Mouse (Mus musculus): Measurements from ENCODE around the gene Rai1.

Gene Rai1

DNA sequence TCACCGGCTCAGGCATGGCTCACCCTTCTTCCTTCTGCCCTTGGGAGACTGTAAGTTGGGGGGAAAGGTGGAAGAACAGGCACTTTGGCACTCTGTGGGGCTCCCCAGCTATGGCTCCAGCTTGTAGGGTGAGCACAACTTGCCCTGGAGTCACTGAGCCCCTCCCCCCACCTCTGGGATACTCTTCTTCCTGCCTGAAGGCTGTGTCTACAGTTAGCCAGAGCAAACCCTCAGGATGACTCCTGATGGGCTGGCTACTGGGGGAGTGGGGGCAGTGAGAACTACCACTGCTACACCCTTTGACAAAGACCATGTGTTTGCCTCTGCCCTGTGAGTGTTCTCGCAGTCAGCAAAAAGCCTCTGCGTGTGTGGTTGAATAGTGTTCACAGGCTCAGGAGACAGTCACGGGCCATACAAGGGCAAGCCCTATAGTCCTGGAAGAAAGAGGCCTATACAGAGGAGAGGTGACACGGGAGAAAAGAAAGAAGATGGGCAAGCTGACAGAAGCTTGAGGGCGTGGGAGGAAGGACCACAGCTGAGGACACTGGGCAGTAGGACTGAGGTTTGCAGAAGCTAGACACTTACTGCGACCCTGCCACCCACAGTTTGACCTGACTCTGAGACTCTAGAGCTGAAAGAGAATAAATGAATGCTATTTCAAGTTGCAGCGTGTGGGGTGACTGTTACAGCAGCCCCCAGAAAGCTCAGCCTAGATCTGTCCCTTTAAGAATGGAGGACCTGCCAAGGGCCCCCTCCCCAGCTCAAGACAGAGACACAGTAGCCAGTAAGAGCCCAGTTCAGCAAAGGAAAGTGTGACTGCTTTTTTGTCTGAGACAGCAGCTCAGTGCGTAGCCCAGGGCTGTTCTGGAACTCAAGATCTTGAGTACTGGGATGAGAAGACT is 9.7 kb upstream of the Rai1 start:
- in situ Hi-C loops (cut with MboI, MseI), result no loop called here

DNA sequence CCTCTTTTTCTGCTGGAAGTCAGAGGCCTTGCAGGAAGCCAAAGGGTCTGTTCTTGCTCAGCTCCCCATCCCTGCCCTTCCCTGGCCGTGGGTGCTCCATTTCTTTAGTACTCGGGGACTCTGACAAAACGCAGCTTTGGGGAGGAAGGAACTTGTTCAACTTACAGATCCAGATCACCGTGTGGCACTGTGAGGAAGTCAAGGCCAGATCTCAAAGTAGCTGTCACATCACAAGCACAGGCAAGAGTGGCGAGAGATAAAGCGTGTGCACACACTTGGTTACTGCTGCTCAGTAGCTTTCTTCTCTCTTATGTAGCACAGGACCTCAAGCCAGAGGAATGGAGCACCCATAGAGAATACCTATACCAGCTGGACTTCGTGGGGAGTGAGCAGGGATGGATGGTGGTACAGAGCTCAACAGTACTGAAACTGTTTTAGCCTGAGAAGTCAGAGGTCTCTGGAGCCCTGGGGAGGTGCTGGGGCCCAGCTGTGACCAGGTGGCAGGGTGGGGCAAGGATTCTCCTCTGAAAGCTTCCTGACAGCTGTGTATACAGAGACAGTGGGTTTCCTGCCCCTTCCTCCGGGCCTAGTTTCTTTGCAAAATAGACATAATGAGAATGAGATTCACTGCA is 5.1 kb upstream of the Rai1 start:
- in situ Hi-C loops (cut with MboI, MseI), result no loop called here

GRCm38 (mm10) chr11:60100827-60101555 is 3.8 kb upstream of the Rai1 start:
- in situ Hi-C loops (cut with MboI, MseI), result no loop called here

- in situ Hi-C loops (cut with MboI, MseI), result no loop called here
Measured at GRCm38 (mm10) chr11:60101986-60102385, 2.8 kb upstream of the Rai1 start.

GRCm38 (mm10) chr11:60102664-60103063 is 2.1 kb upstream of the Rai1 start:
- in situ Hi-C loops (cut with MboI, MseI), result no loop called here

DNA sequence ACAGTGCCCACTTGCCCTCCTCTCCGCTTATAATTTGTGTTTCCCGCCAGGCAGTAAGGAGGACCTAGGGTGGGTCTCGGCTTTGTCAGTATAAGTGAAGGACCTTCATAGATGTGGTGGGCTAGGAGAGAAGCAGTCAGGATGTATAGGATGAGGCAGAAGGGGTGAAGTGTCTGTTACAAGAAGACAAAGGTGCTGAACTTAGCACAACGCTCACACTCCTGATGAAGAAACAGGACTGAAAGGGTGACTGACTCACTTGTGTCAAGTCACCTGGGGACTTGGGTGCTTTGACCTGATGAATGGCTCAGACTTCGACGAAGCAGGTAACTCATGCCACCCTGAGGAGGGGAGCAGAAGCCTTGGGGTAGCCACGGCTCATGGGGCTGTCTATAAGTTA is 1.2 kb upstream of the Rai1 start:
- in situ Hi-C loops (cut with MboI, MseI), result no loop called here

DNA sequence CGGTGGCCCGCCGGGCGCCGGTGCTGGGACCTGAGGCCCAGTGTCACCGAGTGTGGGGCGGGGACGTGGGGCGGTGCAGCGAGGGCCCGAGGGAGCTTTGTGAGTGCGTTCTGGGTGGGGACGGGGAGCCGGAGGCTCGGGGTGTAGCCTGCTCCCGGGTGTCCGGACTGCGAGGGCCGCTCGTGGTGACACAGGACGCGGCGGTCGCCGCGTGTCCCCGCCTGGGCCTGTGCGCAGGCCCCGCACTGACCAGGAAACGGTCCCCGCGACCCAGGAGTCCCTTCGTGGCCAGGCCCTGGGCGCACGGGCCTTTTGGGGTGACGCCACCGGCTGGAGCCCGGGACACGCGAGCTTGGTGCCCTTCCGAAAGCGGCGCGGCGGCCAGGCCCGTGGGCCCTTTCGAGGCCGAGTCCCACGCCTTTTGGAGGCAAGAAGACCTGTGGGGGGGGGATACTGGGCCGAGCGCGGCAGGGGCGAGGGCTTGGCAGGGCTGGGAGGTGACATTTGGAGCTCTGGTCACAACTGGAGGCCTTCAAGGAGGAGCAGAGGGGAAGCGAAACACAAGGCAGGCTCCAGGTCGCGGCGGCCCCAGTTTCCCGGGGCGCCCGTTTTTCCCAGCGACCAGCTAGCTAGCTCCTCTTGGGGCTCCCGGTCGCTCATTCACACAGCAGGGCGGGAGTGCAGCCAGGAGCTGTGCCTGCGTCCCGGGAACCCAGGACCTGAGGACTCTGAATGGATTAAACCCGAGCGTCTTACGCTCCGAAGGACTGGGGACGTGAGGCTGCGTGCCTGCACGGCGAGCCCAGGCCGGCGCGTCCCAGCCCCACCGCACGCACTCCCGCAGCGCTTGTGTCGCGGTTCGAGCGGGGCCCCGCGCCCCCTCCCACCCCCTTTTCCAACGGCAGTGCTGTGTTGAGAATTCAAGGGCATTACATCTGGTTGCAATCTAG is 1.1 kb downstream of the Rai1 start:
- in situ Hi-C loops (cut with MboI, MseI), result loop anchor here (5.0 kb wide), 1 partner anchor 66 kb away; no protein-coding TSS in a partner anchor

DNA sequence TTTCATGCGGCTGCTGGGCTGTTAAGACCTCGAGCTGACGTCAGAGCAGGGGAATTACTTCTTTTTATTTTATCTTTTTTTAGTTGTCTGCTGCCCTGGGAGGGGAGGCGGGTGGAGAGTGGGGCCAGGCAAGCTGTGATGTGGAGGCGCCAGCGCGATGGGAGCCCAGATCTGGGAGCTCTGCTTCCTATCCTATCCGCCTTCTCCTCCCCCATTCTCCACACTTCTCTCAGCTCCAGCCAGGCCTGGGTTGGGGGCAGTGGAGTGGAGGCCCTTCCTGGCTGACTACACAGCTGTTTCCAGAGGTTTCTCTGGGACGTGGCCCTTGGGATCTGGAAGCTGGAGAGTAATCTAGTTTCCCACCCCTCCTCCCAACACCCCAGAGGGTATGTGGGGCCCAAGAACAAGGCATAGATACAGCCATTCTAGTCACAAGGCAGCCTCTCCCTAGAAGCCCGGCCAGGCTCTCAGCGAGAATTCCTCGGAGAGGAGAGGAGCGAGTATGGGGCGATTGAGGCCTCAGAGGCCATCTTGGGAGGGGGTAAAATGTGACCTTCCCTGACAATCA is 1.8 kb downstream of the Rai1 start:
- in situ Hi-C loops (cut with MboI, MseI), result loop anchor here (5.0 kb wide), 1 partner anchor 66 kb away; no protein-coding TSS in a partner anchor

- in situ Hi-C loops (cut with MboI, MseI), result loop anchor here (5.0 kb wide), 1 partner anchor 65 kb away; no protein-coding TSS in a partner anchor
Measured at GRCm38 (mm10) chr11:60107449-60107848, 2.6 kb downstream of the Rai1 start.

DNA sequence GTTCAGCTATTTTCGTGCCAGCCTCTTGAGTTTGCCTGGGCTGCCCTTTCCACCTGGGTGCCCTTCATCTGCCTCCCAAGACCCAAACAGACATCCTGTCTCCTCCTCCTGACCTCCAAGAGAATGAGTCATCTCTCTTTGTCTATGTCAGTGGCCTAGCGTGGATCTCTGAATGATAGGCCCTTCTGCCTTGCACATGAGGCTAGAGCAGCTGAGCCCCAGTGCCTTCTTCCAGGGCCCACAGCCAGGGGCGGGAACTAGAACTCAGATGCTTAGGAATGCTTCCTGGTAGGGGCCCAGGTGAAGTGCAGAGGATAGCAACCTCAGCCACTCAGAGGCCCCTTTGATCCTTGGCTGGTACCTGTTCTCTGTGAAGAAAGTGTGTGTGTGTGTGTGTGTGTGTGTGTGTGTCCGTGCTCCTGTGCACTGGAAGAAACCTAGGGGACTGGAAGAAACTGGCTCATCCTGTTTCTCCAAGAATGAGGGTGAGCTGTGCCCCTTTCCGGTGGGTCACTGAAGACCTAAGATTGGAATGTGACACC is 3.9 kb downstream of the Rai1 start:
- in situ Hi-C loops (cut with MboI, MseI), result loop anchor here (5.0 kb wide), 1 partner anchor 64 kb away; no protein-coding TSS in a partner anchor

GRCm38 (mm10) chr11:60110386-60110785 is 5.6 kb downstream of the Rai1 start:
- in situ Hi-C loops (cut with MboI, MseI), result no loop called here

- in situ Hi-C loops (cut with MboI, MseI), result no loop called here
Measured at GRCm38 (mm10) chr11:60111576-60111975, 6.8 kb downstream of the Rai1 start.

DNA sequence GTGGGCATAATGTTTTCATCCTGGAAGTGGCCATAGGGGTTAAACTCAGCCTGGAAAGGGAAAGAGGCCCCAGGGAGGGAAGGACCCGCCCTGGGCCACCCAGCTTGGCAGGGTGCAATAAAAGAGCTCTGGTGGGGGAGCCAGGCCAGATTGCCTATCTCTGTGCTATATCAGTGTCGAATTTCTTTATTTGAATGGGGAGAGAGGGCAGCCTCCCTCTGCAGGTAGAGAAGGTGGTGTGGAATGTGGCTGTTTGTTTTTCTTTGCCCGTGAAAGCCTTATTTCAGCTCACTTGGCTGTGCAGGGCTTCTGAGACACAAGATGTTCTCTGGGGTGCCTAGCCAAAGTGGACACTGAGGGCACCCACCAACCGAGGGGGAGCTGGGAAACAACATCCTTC is 8.8 kb downstream of the Rai1 start:
- in situ Hi-C loops (cut with MboI, MseI), result no loop called here

GRCm38 (mm10) chr11:60114296-60115023 is 9.6 kb downstream of the Rai1 start:
- in situ Hi-C loops (cut with MboI, MseI), result no loop called here

DNA sequence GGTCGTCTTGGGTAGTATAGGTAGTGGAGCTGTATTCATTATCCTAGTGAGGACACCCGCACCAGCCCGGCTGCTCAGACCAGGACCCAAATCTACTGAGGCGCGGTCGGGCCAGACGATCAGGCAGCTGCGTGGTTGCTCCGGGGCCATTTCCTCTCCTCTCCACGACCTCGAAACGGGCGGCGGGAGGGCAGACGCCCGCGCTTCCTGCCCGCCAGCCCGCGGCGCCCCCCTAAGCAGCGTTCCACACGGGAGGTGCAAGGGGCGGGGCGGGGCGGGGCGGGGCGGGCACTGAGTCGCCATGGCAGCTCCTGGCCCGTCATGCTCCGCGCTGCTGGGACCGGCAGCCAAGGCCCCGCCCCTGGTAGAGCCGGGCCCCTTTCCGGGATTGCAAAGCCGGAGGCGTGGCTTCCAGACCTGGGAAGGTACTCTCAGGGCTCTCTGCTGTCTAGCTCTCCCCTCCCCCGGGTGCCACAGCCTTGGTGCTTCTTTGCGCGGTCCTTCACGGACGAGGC is 10.3 kb downstream of the Rai1 start:
- in situ Hi-C loops (cut with MboI, MseI), result no loop called here

- in situ Hi-C loops (cut with MboI, MseI), result no loop called here
Measured at GRCm38 (mm10) chr11:60115638-60116276, 10.9 kb downstream of the Rai1 start.

- in situ Hi-C loops (cut with MboI, MseI), result no loop called here
Measured at GRCm38 (mm10) chr11:60120586-60121262, 15.9 kb downstream of the Rai1 start.

DNA sequence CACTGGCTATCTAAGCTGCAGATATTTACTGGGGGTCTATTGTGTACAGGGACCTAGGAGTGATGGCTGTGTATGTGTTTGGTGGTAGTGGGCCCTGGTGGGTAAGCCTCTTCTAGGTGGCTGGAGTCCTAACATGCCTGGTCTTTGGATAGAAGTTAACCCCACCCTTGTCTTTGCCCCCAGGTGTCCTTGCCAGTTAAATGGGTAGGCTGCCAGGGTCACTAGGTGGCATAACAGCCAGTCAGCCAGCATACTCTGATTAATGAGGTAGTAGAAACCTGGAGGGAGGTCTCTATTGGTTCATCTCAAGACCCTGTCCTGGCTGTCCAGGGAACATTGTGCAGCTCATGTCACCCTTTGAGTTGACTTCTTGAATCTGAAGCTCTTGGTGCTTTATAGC is 17.8 kb downstream of the Rai1 start:
- in situ Hi-C loops (cut with MboI, MseI), result no loop called here
